Mouse (Mus musculus) layer of hippocampus, postnatal 36 days (tissue): ENCODE measurements around the gene Zdhhc1. TPM values are rescaled to one million over a fixed set of nuclear protein-coding genes. Genes with fewer than 3 reads are reported as not detected.

ENCODE experiments used
- DNase-seq, 2 experiments: peaks; one replicate each; pipeline ENCODE4 v3.0.0; 2022
- total RNA-seq, 2 experiments: library from RNA; stranded (reverse); gene quantifications; 2 replicates each; pipeline ENCODE4 v1.2.3; 2021

The Zdhhc1 gene
- 10 to 100 TPM; 32.8 to 37.6 TPM for total RNA-seq

- peak; percentile 88 to 92 for DNase-seq
Measured at GRCm38 (mm10) chr8:105496439-105497180, at the start of gene Zdhhc1. Gene Zdhhc1 (minus strand): TSS chr8:105496902.

- DNase-seq, result no peak
Measured at GRCm38 (mm10) chr8:105545249-105545648, 48.5 kb upstream of the Zdhhc1 start.

DNA sequence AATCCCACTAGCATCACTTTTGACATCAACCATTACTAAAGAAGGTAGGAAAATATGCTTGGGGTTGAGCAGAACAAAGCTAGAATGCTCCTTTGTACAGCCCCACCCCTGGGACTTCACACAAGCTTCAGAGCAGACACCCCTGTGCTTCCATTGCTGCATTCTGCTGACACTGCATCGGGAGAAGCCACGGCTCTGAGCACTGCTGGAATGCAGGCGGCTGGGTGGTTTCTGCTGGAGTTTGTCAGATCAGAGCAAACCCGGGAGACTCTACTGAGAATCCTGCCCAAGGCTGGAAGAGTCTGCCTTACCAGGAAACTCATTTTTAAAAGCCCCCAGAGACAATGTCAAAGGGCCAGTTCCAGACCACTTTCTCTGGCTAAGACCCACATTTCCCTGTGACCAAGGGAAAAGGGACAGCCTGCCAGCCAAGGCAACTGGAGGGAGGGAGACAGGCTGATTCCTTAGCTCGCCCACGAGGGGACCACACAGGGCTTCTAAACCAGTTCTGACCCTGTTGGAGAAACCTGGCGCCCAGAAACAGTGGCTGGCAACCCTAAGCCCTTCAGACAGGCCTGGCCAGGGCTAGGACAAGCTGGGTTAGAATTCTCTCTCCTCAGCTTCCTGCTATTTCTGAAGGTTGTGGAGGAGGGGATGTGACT is 48.0 kb upstream of the Zdhhc1 start:
- no peak for DNase-seq

GRCm38 (mm10) chr8:105543703-105544102 is 47.0 kb upstream of the Zdhhc1 start:
- no peak for DNase-seq

DNA sequence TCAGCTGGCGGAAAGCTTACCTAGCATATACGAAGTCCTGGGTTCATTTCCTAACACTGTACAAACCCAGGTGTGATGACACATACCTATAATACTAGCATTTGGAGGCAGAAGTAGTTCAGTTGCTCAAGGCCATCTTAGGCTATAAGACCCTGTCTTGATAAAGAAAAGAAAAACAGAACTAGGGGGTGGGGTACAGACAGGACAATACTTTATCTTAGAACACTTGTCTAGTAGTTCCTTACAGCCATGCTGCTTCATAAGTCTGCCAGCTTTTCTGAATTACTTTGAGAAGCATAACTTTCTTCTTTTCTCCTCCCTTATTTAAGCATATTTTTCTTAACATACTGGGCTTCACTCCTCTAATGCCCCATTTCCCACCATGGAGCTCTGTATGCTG is 46.1 kb upstream of the Zdhhc1 start:
- DNase-seq, result no peak

DNA sequence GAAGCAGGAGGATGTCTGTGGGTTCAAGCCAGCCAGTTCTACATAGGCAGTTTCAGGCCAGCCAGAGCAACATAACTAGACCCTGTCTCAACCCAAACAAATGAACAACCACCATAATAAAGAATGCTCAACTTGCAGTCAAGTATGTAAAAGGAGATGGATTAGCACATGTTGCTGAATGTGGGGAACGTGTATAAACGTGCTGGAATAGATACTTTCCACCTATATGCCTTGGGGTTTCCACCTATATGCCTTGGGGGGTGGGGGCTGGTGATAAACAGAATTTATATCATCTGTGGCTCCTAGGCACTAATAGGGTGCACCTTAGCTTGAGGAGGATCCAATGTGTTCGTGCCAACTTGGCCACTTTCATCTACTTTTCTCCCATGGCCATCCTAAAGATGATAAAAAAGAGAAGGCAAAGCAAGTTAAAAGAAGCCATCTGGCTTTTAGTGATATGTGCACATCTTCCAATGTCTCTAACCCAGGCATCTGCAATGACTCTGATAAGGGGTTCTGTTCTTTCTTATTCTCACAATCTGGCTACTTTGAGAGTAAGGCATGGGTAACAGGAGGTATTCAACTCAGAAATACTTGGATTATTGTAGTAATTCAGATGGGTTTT is 45.4 kb upstream of the Zdhhc1 start:
- DNase-seq, result no peak

- DNase-seq, result no peak
Measured at GRCm38 (mm10) chr8:105538940-105539339, 42.2 kb upstream of the Zdhhc1 start.

DNA sequence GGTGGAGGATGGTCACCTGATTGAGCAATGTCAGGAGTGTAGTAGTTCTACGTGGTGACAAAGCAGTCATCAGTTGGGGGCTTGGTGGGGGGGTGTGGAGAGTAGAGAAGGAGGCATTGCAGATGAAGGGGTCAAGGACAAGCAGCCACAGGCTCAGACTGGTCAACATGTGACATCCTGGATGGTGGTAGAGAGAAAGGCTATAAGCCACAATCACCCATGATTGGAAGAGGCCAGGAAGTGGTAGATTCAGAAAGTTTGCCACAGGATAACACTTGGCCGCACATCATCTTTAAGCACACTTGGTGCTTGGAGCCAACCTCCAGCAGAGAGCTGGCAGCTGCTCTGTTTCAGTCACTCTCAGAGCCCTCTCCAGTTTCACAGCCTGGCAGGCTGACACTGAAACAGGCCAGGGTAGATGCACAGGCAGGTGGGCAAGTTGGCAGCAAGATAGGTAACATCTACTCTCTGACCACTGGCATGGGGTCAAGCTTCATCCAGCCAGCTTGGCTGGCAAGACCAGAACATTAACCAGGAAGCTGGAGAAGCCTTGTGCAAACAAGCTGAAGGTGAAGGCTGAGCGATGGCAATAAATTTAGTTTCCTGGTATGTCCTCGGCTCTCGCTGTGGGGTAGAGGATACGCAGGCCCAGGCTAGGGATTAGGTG is 40.4 kb upstream of the Zdhhc1 start:
- no peak for DNase-seq

DNA sequence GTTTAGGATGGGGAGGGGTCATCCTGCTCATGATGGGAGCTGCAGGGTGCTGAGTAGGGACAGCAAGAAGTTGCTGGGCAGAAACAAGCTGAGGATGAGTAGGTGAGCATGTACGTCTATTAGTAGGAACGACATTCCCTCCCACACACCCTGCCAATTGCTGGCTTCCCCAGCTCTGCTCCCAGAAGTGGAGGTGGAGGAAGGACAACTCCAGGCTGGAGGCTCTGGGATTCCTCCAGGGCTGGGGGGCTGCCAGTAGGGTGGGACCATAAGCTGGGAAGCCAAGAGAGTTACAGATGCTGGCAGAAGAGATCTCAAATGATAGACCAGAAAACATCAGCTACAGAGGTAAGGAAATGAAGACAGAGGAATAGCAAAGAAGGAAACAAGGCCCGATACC is 39.8 kb upstream of the Zdhhc1 start:
- no peak for DNase-seq

- DNase-seq, result peak in 1 of 2 experiments; percentile 48
Measured at GRCm38 (mm10) chr8:105533892-105534329, 37.2 kb upstream of the Zdhhc1 start.

DNA sequence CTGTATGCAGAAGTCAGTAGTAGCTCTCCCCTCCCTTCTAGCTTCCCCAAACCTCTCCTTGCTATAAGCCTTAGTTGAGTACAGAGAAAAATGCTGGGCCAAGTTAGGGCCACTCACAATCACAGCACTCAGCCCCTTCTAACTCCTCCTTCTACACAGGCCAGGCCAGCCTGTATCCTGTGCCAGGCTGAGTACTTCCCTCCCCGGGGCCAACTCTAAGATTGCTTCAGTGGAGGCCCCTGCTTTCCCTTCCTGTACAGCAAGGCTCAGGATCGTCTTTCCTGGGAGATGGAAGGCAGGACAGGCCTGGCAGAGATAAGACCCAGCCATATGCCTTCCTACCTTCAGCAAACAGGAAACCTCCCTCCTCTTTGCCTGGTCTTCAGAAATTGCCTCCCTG is 36.7 kb upstream of the Zdhhc1 start:
- no peak for DNase-seq

DNA sequence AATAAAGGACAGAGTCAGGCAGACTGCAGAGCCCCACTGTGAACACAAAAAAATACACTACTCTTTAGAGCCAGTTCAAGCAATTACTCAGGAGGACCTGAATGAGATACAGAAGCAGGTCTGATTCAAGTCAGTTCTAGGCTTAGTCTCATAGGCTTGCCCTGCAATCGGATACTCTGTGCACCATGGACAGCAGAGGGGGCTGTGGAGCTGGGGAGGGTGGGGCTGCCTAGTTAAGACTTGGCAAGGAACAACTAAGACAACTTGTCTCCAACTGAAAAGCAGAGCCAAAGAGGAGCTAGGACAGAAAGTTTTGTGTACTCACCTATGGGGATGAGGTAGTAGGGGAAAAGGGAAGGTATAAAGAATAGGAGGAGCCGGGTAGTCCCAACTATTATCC is 35.1 kb upstream of the Zdhhc1 start:
- no peak for DNase-seq

GRCm38 (mm10) chr8:105529271-105529670 is 32.6 kb upstream of the Zdhhc1 start:
- no peak for DNase-seq

GRCm38 (mm10) chr8:105528206-105528605 is 31.5 kb upstream of the Zdhhc1 start:
- no peak for DNase-seq

- DNase-seq, result no peak
Measured at GRCm38 (mm10) chr8:105527110-105527509, 30.4 kb upstream of the Zdhhc1 start.

DNA sequence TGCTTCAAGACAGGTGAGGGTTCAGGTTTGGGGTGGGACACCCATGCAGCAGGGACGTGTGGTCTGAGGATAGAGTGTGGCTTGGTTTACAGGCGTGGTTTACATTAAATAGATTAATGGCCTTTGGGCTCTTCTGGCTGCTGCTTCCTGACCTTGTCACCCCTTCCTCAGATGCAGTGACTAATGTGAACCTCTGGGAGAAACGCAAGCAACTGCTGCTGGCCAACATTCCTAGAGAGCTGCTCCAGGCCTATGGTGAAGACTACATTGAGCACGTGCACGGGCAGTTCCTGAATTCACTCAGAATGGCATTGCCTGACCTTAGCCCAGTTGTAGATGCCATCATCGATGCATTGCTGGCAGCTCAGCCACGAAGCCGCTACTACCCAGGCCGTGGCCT is 26.2 kb upstream of the Zdhhc1 start:
- DNase-seq, result no peak

DNA sequence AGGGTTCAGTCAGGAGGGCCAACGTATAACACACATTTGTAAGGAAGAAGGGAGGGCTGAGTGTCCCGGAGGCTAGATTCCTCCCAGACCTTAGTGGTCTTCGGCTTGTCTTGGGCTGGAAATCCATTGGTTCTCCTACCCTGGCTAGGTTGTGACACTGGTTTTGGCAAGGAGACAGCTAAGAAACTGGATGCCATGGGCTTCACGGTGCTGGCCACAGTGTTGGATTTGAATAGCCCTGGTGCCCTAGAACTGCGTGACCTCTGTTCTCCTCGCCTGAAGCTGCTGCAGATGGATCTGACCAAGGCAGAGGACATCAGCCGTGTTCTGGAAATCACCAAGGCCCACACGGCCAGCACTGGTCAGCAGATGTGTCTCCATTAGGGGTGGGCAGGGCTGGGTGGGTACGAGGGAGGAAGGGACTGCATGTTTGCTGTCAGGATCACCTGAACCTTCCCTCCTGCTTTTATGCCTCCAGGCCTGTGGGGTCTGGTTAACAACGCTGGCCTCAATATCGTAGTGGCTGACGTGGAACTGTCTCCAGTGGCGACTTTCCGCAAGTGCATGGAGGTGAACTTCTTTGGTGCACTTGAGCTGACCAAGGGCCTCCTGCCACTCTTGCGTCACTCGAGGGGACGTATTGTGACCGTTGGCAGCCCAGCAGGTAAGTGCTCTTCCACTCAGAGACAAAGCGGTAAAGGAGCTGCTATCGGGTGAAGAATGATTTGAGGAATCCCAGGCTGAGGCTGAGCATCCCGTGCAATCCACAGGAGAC is 25.5 kb upstream of the Zdhhc1 start:
- DNase-seq, result no peak

GRCm38 (mm10) chr8:105521061-105521460 is 24.4 kb upstream of the Zdhhc1 start:
- DNase-seq, result no peak

- no peak for DNase-seq
Measured at GRCm38 (mm10) chr8:105520521-105520920, 23.8 kb upstream of the Zdhhc1 start.

DNA sequence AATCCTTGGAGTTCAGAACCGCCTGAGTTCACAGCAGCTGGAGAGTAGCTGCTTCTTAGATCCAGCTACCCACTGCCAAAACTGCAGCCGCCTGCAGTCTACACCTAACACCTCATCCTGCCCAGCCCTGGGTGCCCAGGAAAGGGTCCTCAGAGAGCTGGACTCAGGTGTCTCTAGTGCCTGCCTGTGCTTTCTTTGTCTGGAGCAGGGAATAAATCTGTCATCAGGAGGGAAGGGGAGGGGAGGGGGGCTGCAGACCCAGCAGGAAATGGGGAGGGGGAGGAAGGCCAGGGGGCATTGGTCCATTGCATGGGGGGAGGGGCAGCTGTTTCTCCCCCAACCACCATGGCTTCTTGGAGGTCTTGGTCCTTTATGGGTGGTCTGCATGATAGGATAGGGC is 22.9 kb upstream of the Zdhhc1 start:
- DNase-seq, result no peak

DNA sequence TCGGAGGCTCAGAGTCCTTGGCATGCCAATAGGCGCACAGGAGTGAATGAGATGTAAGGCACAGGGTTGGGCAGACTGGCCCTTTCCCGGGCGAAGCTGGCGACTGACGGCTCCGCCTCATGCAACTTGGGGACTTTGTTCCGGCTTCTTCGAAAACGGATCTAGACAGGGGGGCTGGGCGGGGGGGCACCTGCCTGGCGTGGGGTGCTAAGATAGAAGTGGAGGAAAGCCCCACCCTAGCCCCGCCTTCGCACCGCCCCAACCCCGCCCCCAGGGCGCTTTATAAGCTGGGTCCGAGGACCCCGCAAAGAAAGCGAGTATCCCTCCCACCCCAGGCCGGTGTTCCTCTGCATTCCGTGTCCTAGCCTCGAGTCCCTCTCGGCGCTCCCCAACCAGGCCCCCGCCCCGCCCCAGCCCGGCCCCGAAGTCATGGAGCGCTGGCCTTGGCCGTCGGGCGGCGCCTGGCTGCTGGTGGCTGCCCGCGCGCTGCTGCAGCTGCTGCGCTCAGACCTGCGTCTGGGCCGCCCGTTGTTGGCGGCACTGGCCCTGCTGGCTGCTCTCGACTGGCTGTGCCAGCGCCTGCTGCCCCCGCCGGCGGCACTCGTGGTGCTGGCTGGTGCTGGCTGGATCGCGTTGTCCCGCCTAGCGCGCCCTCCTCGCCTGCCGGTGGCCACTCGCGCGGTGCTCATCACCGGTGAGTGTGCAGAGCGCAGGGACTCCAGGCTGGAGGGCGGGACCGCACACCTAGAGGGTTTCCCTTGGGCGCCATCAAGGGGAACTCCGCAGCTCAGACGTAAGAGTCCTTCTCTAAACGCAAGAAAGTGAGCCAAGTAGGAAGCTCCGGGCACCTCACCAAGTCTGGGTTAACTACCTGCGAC is 22.0 kb upstream of the Zdhhc1 start, which contains the start of gene Hsd11b2:
Gene Hsd11b2 (plus strand): TSS at position 320 of the 878 bp plus-strand sequence.
- peak; percentile 36 to 51 for DNase-seq
